23 mouse cellular contexts compared by ENCODE assay signal in the genomic region with DNA sequence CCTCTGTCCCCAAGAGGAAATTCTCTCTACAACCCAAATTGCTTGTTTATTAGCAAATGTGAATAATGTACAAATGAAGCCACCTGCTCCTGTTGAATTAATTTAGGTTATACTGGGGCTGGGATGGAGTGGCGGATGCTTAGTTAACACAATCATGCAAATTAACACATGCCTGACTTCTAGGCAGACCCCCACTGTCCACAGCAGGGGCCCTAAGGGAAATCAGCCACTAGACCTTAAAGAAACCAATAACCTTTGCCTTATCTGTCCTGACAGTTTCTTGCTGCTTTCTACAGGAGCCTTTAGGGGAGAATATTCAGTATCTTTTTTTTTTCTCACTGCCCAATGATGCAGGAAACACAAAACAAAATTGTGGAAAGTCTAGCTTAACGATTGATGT.
DNase-seq lines count a peak whose midpoint lies in the region; ATAC-seq and TF ChIP-seq lines count a peak whose summit lies in the region.
"Had no signal": no experiment of that assay in that cellular context is flagged by ENCODE, and none has a peak within 500 bp of the region (broad histone marks: within the 10 kb centered on the region; RNA-seq: fewer than 3 reads in every experiment).

No protein-coding gene starts in this region.

- H3K9me3 ChIP-seq in hindbrain, embryonic 12.5 days (replicated peaks), result no peaks in the 10 kb centered on the region
- no peaks in the 10 kb centered on the region for H3K9me3 ChIP-seq in hindbrain, embryonic 13.5 days
- no peaks in the 10 kb centered on the region for H3K9me3 ChIP-seq in midbrain, embryonic 11.5 days (ENCODE audit: control insufficient read depth, low read length)
- no peaks in the 10 kb centered on the region for H3K9me3 ChIP-seq in midbrain, embryonic 16.5 days (replicated peaks; ENCODE audit: control insufficient read depth, low read length, poor library complexity, severe bottlenecking)
- H3K9me3 ChIP-seq in heart, embryonic 10.5 days, result no peaks in the 10 kb centered on the region
- H3K9me3 ChIP-seq: G1E had no signal

- H3K4me1 ChIP-seq in hindbrain, embryonic 12.5 days, result peaks cover 6% of the 10 kb centered on the region; the same call in 1 of the 2 replicates
- H3K4me1 ChIP-seq in hindbrain, embryonic 13.5 days (replicated peaks), result peaks cover 9% of the 10 kb centered on the region
- no peaks in the 10 kb centered on the region for H3K4me1 ChIP-seq in midbrain, embryonic 11.5 days (ENCODE audit: control insufficient read depth, insufficient read depth, low read length)
- H3K4me1 ChIP-seq in midbrain, embryonic 16.5 days (ENCODE audit: control insufficient read depth, insufficient read depth, low read length), result no peaks in the 10 kb centered on the region
- no peaks in the 10 kb centered on the region for H3K4me1 ChIP-seq in heart, embryonic 10.5 days

- H3K9ac ChIP-seq in hindbrain, embryonic 12.5 days, result no peak overlapping the region
- no peak overlapping the region for H3K9ac ChIP-seq in hindbrain, embryonic 13.5 days
- no peak overlapping the region for H3K9ac ChIP-seq in midbrain, embryonic 11.5 days (ENCODE audit: low read length)
- H3K9ac ChIP-seq in midbrain, embryonic 16.5 days (ENCODE audit: low read depth, low read length), result no peak overlapping the region

- no peaks in the 10 kb centered on the region for H3K27me3 ChIP-seq in hindbrain, embryonic 12.5 days
- H3K27me3 ChIP-seq in hindbrain, embryonic 13.5 days, result no peaks in the 10 kb centered on the region
- H3K27me3 ChIP-seq in midbrain, embryonic 11.5 days (ENCODE audit: control insufficient read depth, insufficient read depth, low read length), result no peaks in the 10 kb centered on the region
- H3K27me3 ChIP-seq in midbrain, embryonic 16.5 days (ENCODE audit: control insufficient read depth, insufficient read depth, low read depth, low read length), result no peaks in the 10 kb centered on the region
- H3K27me3 ChIP-seq in heart, embryonic 10.5 days (ENCODE audit: insufficient read depth, poor library complexity, severe bottlenecking), result no peaks in the 10 kb centered on the region
- H3K27me3 ChIP-seq: CH12.LX had no signal

- H3K4me3 ChIP-seq in hindbrain, embryonic 12.5 days, result no peak overlapping the region
- no peak overlapping the region for H3K4me3 ChIP-seq in hindbrain, embryonic 13.5 days
- H3K4me3 ChIP-seq in midbrain, embryonic 11.5 days (ENCODE audit: low read depth, low read length), result no peak overlapping the region
- H3K4me3 ChIP-seq in midbrain, embryonic 16.5 days (ENCODE audit: low read depth, low read length), result no peak overlapping the region
- no peak overlapping the region for H3K4me3 ChIP-seq in heart, embryonic 10.5 days

- 42% methylated on average over 2 of the region's 2 CpGs for WGBS in hindbrain, embryonic 12.5 days
- WGBS in hindbrain, embryonic 13.5 days, result 36% methylated on average over 2 of the region's 2 CpGs
- WGBS in midbrain, embryonic 11.5 days, result 53% methylated on average over 2 of the region's 2 CpGs
- 40% methylated on average over 2 of the region's 2 CpGs for WGBS in midbrain, embryonic 16.5 days
- WGBS in heart, embryonic 10.5 days, result 71% methylated on average over 2 of the region's 2 CpGs

- no peaks in the 10 kb centered on the region for H3K36me3 ChIP-seq in hindbrain, embryonic 12.5 days
- no peaks in the 10 kb centered on the region for H3K36me3 ChIP-seq in hindbrain, embryonic 13.5 days
- no peaks in the 10 kb centered on the region for H3K36me3 ChIP-seq in midbrain, embryonic 11.5 days (ENCODE audit: control insufficient read depth, insufficient read depth, low read length)
- no peaks in the 10 kb centered on the region for H3K36me3 ChIP-seq in midbrain, embryonic 16.5 days (ENCODE audit: control insufficient read depth, insufficient read depth, low read length)
- no peaks in the 10 kb centered on the region for H3K36me3 ChIP-seq in heart, embryonic 10.5 days
- H3K36me3 ChIP-seq: G1E had no signal

- H3K27ac ChIP-seq in hindbrain, embryonic 12.5 days, result peak overlapping the region; percentile 25; the same call in 1 of the 2 replicates
- H3K27ac ChIP-seq in hindbrain, embryonic 13.5 days, result no peak overlapping the region
- no peak overlapping the region for H3K27ac ChIP-seq in midbrain, embryonic 11.5 days (ENCODE audit: low read depth, low read length)
- H3K27ac ChIP-seq in midbrain, embryonic 16.5 days (ENCODE audit: low read length), result no peak overlapping the region
- H3K27ac ChIP-seq in heart, embryonic 10.5 days, result no peak overlapping the region

- peak; percentile 89 for DNase-seq in midbrain, embryonic 11.5 days (ENCODE audit: low spot score, missing footprints)
- DNase-seq in retina, postnatal 1 day, result peak; percentile 55
- DNase-seq in retina, embryonic 14.5 days (ENCODE audit: low spot score), result no peak
- peak; percentile 34 for DNase-seq in brain, embryonic 14.5 days (ENCODE audit: low read depth)
- no peak for DNase-seq in heart, embryonic 10.5 days (ENCODE audit: low spot score)
- DNase-seq: adrenal gland, adult 2 months; adrenal gland, adult 8-10 months; adrenal gland, postnatal 10 days; adrenal gland, postnatal 14 days; adrenal gland, postnatal 25 days; adrenal gland, postnatal 36 days; B cell, adult 2 months; cerebellum, adult 11 months; cerebellum, adult 11-12 months; cerebellum, adult 18-20 months had no signal

- no peak for TF ChIP-seq POLR2A in brain, embryonic 14.5 days (IDR thresholded peaks at IDR 0.05; ENCODE audit: borderline replicate concordance, extremely low read depth, insufficient read depth, insufficient read length, poor library complexity, severe bottlenecking)

- ATAC-seq in hindbrain, embryonic 12.5 days (ENCODE audit: low FRiP score), result peak; percentile 83
- no peak for ATAC-seq in hindbrain, embryonic 13.5 days (ENCODE audit: low FRiP score)
- no peak for ATAC-seq in midbrain, embryonic 11.5 days (ENCODE audit: low FRiP score)
- ATAC-seq in midbrain, embryonic 16.5 days, result no peak
- ATAC-seq: activated CD4-positive, CD25-positive, alpha-beta regulatory T cell, adult 4 months; CD4-positive, CD25-positive, alpha-beta regulatory T cell, adult 4 months; Patski had no signal

- no peak for TF ChIP-seq CTCF in brain, embryonic 14.5 days (IDR thresholded peaks at IDR 0.05; ENCODE audit: borderline replicate concordance, extremely low read depth, insufficient read depth, insufficient read length)

- H3K4me2 ChIP-seq in hindbrain, embryonic 12.5 days (replicated peaks), result no peak overlapping the region
- H3K4me2 ChIP-seq in hindbrain, embryonic 13.5 days, result no peak overlapping the region
- H3K4me2 ChIP-seq in midbrain, embryonic 11.5 days, result no peak overlapping the region
- H3K4me2 ChIP-seq in midbrain, embryonic 16.5 days (ENCODE audit: low read length), result no peak overlapping the region

Comparison
In these comparisons a context has a peak if more than half of its experiments do, and no peak if none do; other contexts are left out.
1. DNase-seq: peak in midbrain, embryonic 11.5 days (single experiment), retina, postnatal 1 day (single experiment) and brain, embryonic 14.5 days (single experiment); none in retina, embryonic 14.5 days (single experiment) and heart, embryonic 10.5 days (single experiment).